Mouse (Mus musculus) frontal cortex, postnatal 14 days (tissue): ENCODE data around the gene L3hypdh.
"Not testable (repeated sequence)": the region's sequence is repeated elsewhere in the genome, so short reads cannot be mapped to it uniquely, and the experiment has no call there.

Experiments
- DNase-seq, 2 experiments: peaks; one replicate each; pipeline ENCODE4 v3.0.0; 2022; ENCODE audit warnings: low spot score in 2 of 2

Gene L3hypdh

DNA sequence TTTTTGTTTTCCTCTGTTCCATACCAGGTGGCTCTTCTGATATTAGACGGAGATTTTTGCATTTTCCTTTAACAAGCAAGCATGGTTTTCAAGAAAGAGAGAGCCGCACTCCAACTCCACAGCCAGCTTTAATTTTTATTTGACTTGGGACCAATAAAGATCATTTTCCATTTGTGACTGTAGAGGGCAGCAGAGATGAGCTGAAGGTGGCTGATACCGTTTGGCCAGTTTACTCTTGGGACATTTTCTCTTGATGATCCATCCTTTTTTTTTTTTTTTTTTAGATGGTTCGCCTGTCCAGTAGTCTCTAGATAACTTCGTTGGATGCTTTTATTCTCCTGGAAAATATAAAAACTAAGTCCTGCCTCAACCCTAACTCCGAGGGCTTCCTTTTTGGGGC lies 31.9 kb downstream of the L3hypdh start:
- no peak for DNase-seq

DNA sequence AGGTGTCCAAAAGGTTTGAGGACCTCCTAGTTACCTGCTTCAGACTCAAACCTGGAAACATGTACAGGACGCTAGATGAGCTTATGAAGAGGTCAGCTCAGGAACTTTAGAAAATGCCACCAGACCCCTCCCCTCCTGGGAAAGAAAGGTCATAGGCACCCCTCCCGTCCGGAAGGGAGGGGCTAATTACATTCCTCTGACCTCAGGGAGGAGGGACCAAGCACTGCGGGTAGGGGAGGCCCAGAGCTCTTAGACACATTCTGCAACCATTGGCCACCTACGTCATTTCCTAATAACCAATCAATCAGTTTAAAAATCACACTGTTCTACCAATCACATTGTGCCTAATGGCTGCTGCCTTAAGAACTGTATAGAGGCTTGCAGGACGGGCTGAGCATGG lies 32.7 kb downstream of the L3hypdh start:
- DNase-seq, result no peak

DNA sequence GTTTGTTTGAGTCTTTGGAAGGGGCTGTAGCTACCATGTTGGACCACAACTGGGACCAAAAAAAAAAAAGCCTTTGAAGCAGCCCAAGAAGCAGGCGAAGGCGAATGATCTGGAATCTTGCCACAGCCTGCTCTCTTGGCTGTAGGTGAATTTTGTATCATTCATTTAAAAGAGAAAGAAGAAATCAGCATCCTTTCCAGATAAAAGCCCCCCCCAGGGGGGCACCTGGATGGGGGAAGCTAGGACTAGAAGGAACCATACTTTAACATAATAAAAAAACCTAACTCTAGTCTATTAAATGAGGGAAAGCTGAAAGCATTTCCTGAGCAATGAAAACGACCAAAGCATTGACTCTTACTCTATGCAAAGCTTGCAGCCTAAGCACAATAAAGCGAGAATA lies 34.4 kb downstream of the L3hypdh start:
- DNase-seq, result no peak

DNA sequence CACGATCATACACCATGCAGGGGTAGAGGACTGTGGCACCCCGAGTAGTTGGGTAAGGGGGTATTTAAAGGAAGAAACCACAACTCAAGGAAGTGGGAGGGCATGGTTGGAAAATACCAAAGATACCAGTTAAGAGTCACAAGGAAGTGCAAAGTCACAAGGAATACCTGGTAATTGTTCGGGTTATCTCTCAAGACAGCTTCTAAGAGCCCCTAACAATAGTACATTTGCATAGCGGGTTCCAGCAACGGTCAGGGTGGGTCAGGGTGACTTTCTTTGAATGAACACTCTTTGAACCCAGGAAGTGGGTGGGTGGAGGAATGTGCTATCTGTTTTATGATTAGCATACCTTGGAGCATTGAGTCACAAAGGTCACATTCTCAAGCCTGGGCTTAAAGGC lies 35.1 kb downstream of the L3hypdh start:
- DNase-seq, result not testable (repeated sequence)

DNA sequence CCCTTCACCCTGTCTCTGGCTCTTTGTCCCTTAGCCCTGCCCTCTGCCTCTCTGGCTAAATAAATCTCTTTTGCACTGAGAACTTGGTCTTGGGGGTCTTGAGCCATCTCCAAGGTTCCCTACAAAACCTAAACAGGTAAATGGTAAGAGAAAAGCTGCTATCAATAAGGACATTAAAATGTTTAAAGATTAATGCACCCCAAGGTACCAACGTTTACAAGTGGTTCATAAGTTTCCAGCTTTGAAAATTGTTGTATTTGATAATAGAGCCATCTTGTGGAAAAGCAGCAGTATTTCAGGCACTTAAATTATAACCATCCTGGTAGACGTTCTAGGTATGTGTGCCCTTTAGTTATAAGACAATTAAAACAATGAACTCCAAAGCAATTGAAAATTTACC lies 37.7 kb downstream of the L3hypdh start:
- DNase-seq, result no peak

DNA sequence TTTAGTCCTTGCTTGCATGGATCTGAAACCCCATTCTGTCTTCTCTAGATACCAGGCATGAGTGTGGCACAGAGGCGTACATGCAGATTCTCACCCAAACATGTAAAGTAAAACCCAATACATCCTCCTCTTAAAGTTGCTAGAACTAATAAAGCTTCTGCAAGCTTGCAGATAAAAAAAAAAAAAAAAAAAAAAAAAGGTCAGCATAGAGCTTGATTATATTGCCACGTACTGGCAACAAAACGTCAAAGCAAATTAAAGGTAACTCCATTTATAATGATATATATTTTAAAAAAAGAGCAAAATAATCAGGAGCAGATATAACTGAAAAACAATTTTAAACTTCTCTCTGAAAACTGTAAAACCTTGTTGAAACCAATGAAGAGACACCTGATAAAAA lies 44.0 kb downstream of the L3hypdh start:
- DNase-seq, result no peak

DNA sequence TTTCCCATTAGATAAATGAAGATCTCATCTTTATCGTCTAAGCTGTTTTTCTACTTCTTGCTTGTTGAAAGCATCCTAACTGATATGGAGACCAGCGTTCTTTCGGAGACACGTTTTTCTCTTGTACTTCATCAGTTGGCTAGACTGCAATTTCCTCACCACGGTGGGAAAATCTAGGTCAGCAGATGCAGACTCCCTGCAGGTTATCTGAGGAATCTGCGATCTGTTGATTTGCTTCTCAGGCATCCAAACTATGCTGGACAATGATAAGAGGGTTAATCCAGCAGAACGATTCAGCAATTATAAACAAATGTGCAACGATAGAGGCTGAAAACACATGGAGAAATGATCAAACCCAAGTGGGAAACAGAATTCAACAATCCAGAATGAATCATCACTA lies 45.7 kb downstream of the L3hypdh start:
- no peak for DNase-seq

DNA sequence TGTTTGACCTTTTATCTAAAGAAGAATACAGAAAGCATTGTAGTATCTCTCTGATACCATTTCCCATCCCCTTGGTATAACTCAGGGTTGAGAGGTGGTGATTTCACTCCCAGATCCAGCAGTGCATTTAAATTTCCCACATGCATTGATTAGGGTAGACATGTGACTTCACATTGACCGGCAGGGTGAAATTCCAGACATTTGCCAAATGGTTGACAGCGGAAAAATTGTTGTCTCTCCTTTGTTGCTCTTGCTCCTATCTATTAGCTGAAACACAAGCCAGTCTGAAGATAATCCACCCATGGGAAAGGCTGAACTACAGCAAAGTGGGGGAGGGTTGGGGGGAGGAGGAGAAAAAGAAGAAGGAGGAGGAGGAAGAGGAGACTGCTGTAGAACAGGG lies 46.4 kb downstream of the L3hypdh start:
- no peak for DNase-seq

DNA sequence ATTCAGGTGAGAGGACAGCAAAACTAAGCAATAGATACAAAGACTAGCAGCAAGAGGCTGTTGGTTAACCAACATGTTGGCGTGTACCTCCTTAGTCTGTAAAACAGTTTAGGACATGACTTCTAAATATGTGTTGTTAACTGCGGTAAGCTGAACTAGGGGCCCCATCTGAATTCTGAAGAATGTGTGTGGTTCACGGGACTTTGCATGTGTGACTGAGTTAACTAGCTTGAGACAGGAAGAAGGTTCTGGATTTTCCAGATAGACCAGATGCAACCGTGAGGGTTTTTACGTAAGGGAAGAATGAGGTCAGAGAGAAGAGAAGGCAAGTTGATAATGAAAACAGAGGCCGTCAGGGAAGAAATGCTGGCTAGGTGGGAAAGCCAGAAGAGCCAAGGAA lies 48.2 kb downstream of the L3hypdh start:
- DNase-seq, result no peak

DNA sequence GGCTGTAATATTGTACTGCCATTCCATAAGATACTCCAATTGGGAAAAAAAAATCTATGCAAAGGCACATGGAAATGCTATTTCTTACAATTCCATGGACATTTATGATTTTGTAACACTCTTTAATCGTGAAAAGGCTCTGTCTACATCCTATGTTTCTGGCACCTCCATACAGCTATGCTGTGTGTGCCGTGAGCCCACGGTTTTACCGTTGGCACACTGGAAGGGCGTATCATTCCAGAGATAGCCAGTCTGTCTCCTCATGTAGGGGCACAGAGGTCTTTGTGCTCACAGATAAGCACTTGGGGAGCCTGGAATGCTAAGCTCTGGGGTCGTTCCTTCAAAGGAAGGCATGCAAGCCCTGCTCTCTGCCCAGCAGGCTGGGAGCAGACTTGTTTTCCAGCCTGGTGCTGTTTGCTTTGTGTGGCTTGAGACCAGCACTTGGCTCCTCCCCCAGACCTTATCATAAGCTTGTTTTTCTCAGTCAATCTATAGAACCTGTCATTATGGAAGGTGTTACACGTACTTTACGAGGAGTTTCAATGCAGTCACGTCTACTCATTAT lies 49.1 kb downstream of the L3hypdh start:
- DNase-seq, result no peak

DNA sequence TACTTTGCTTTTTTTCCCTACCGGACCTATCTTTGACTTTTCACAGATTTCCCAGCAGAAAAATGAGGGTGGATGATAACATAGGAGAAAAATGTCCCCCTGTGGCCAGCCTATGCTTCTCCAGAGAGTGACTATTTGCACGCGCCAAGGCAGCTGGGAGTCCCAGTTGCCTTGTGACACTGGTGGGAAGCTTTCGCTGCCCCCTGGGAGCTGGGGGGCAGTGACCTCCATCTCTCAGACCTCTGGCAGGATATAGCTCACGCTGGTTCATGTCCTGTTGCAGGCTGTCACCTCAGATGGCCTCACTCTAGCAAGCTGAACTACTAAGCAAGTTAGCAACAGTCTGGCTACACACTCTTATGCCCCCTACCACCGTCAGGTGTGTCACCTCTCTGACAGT lies 53.4 kb downstream of the L3hypdh start:
- no peak for DNase-seq

DNA sequence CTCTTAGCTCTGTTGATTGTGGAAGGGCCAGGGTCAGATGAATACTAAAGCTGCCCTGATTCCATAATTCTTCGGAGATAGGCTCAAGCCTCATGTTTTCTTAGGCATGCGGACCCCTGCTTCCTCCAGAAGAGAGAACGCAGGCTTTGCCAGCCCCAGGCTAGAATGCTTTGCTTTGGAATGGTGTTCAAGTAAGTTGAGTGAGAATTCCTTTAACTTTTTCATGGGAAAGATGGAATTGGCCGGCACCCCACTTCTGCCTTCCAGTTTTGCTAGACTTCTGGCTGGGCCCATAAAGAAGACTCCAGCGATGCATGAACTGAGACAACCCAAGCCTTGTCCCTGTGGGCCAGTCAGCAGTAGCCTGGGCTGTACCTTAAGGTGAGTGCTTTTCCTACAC lies 54.1 kb downstream of the L3hypdh start:
- no peak for DNase-seq

DNA sequence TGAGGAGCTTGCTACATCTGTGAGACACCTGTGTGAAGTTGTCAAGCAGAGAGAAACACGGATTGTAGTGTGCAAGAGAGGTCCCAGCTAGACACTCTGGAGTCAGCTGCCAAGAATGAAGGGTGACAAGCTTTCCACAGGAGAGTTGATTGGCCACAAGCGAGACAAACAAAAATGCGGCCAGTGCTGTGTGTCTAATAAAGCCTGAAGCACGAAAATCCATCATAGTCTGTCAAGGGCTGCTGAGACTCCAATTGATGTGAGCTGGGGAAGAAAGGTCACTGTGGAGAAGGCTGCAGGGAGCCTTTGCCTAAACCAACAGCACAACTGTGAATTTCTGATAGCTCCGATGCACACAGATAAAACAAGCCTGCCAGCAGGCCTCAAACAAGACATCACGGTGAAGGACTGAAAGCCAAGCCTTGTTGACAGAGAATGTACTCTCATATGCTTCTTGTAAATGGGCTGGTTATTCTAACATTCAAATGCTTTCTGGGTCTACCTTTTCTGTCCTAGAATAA lies 59.9 kb downstream of the L3hypdh start:
- DNase-seq, result no peak

DNA sequence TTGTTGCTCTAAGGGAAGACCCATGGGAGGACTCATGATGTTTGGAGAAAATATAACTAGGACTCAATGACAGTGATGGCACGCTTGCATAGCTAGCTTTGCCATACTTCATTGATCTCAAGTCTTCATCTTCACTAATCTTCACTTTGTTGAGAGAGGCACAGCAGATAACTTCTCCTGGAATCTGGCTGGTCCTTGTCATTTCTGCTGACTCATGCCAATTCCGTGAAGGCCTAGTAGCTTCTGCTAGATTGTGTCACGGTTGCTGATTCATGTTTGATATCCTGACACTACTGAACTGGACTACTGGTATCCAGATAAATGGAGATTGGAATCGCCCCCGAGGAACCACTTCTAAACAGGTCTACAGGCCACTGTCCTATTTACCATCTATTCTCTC lies 61.7 kb downstream of the L3hypdh start:
- no peak for DNase-seq
